Mouse (Mus musculus): Measurements from ENCODE around the gene Pdcd6ip. TPM values are rescaled to one million over a fixed set of nuclear protein-coding genes. Genes with fewer than 3 reads are reported as not detected.

Pdcd6ip gene
- polyA plus RNA-seq, 1 experiment from 2014 or later: 42.5 TPM

DNA sequence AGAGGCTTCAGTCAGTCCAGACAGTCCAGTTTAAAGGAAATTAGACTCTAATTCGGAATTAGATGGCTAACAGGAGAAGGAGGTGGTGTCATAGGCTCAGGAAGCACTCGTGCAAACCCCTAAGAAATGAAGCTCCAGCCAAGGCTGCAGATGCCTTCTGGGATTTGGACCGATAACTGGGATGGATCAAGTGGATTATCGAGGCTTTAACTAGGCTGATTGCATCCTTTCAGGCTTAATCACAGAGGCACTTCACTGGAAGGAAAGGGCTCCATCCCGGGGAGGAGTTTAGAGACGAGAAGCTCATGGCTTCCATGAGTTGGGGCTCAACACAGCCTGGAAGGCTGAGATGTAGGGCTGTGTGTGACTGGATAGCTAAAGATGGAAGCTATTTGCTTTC, 84.0 kb downstream of the Pdcd6ip start:
- H3K4me1 ChIP-seq (ENCODE audit: control insufficient read depth, low read depth, low read length): no peaks in the 10 kb centered on the region
- no peaks in the 10 kb centered on the region for H3K27me3 ChIP-seq (ENCODE audit: control insufficient read depth, insufficient read depth, low read depth, low read length)
- no peak overlapping the region for H3K9ac ChIP-seq (ENCODE audit: low read depth, low read length)
- no peak overlapping the region for H3K27ac ChIP-seq (ENCODE audit: low read length)
- no peak overlapping the region for H3K4me2 ChIP-seq (ENCODE audit: low read depth, low read length)
- 62% methylated on average over 6 of the region's 6 CpGs for WGBS (ENCODE audit: insufficient replicate concordance)
- no peaks in the 10 kb centered on the region for H3K36me3 ChIP-seq (ENCODE audit: control insufficient read depth, insufficient read depth)
- H3K9me3 ChIP-seq (replicated peaks; ENCODE audit: control insufficient read depth, low read length): no peaks in the 10 kb centered on the region
- no peak overlapping the region for H3K4me3 ChIP-seq (ENCODE audit: low read depth, low read length)
- ATAC-seq (ENCODE audit: low read depth): no peak

DNA sequence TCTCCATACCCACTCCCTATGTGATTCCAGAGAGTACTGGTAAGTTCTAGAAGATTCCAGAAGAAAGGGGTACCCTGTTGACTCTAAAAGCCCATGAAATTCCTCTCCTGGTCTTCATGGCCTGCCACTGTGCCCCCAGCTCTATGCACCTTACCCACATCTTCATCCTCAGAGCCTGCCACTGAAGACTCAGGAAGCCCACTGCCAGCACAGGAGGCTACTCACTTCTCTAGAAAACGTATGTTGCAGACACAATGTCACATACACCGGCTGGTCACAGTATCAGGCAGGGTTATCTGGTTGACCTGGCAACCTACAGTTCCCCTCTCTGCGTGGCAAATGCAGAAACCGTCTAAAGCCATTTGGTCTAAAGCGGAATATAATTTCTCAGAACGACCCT, 91.0 kb downstream of the Pdcd6ip start:
- Histone ChIP-seq H3K27ac (ENCODE audit: low read length) (no peak overlapping the region), H3K27me3 (ENCODE audit: control insufficient read depth, insufficient read depth, low read depth, low read length) (no peaks in the 10 kb centered on the region), H3K9ac (ENCODE audit: low read depth, low read length) (no peak overlapping the region), H3K36me3 (ENCODE audit: control insufficient read depth, insufficient read depth) (no peaks in the 10 kb centered on the region), H3K4me1 (ENCODE audit: control insufficient read depth, low read depth, low read length) (no peaks in the 10 kb centered on the region), H3K9me3 (replicated peaks; ENCODE audit: control insufficient read depth, low read length) (no peaks in the 10 kb centered on the region), H3K4me2 (ENCODE audit: low read depth, low read length) (no peak overlapping the region), H3K4me3 (ENCODE audit: low read depth, low read length) (no peak overlapping the region)
- WGBS (ENCODE audit: insufficient replicate concordance): 56% methylated on average over 6 of the region's 6 CpGs
- ATAC-seq (ENCODE audit: low read depth): no peak

DNA sequence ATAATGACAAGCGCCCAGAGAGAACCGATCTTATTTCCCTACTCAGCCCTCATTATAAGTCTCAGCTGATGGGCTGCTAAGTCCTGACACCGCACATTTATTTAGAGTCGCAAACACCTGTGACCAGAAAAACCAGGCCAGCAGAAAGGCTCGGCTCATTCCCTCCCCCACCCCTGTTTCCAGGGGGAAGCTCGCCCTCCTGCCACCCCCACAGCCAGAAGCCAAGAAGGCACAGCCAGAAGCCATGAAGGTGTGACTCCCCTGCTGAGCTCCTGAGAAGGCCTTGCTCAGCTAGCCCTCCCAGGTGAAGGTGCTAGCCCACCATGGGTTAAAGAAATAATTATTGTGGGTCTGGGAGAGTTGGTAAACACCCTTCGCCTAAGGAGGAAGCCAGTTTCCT, 97.3 kb downstream of the Pdcd6ip start:
- Histone ChIP-seq H3K9ac (ENCODE audit: low read depth, low read length) (no peak overlapping the region), H3K27me3 (ENCODE audit: control insufficient read depth, insufficient read depth, low read depth, low read length) (no peaks in the 10 kb centered on the region), H3K4me1 (ENCODE audit: control insufficient read depth, low read depth, low read length) (no peaks in the 10 kb centered on the region), H3K27ac (ENCODE audit: low read length) (no peak overlapping the region), H3K4me2 (ENCODE audit: low read depth, low read length) (no peak overlapping the region), H3K9me3 (replicated peaks; ENCODE audit: control insufficient read depth, low read length) (no peaks in the 10 kb centered on the region), H3K4me3 (ENCODE audit: low read depth, low read length) (no peak overlapping the region), H3K36me3 (ENCODE audit: control insufficient read depth, insufficient read depth) (no peaks in the 10 kb centered on the region)
- ATAC-seq (ENCODE audit: low read depth): no peak
- WGBS (ENCODE audit: insufficient replicate concordance): 44% methylated on average over 7 of the region's 7 CpGs

DNA sequence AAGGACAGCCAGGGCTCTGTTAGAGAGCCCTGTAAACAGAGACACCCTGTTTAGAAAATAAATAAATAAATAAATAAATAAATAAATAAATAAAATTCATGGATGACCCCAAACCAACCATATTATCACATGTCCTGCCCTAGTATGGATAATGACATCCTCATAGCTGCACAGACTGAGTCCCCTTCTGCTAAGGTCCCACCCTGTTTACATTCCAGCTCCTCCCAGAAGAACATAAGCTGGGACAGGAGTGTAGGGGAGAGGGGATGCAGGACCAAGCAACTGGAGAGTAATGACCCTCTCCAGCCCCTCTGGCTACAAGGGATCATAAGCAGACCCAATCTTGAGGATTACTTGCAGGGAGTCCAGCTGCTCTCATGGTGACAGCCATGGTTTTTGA, 105.9 kb downstream of the Pdcd6ip start:
- H3K9ac ChIP-seq (ENCODE audit: low read depth, low read length): no peak overlapping the region
- H3K27me3 ChIP-seq (ENCODE audit: control insufficient read depth, insufficient read depth, low read depth, low read length): no peaks in the 10 kb centered on the region
- no peak overlapping the region for H3K4me2 ChIP-seq (ENCODE audit: low read depth, low read length)
- H3K9me3 ChIP-seq (replicated peaks; ENCODE audit: control insufficient read depth, low read length): no peaks in the 10 kb centered on the region
- H3K27ac ChIP-seq (ENCODE audit: low read length): no peak overlapping the region
- H3K4me1 ChIP-seq (ENCODE audit: control insufficient read depth, low read depth, low read length): no peaks in the 10 kb centered on the region
- ATAC-seq (ENCODE audit: low read depth): no peak
- no peak overlapping the region for H3K4me3 ChIP-seq (ENCODE audit: low read depth, low read length)
- no peaks in the 10 kb centered on the region for H3K36me3 ChIP-seq (ENCODE audit: control insufficient read depth, insufficient read depth)

Other genes starting within 250 kb of the Pdcd6ip start
- 8.7 and 9.3 TPM in 2 replicates for gene Clasp2, start 33.2 kb upstream of the Pdcd6ip start, polyA plus RNA-seq (2015; fragmentation: Nextera tagmentation; extraction: Ambion mirVana)
- 41.9 and 42.0 TPM in 2 replicates for gene Ubp1, start 222.7 kb upstream of the Pdcd6ip start, polyA plus RNA-seq (2015; fragmentation: Nextera tagmentation; extraction: Ambion mirVana)